Mouse (Mus musculus) frontal cortex, postnatal 10 days (tissue): Measurements from ENCODE around the gene Myo3b.

Experiments used
- DNase-seq, 2 experiments: peaks; one replicate each; pipeline ENCODE4 v3.0.0; 2022; ENCODE audit warnings: low spot score in 2 of 2, mixed read lengths in 1 of 2

Myo3b gene

GRCm38 (mm10) chr2:70278425-70279277 lies 239.7 kb downstream of the Myo3b start:
- DNase-seq, result peak in 1 of 2 experiments; percentile 13

GRCm38 (mm10) chr2:70284109-70284508 lies 245.2 kb downstream of the Myo3b start:
- DNase-seq, result no peak

GRCm38 (mm10) chr2:70291063-70291462 lies 252.1 kb downstream of the Myo3b start:
- DNase-seq, result no peak

GRCm38 (mm10) chr2:70292776-70293175 lies 253.8 kb downstream of the Myo3b start:
- DNase-seq, result no peak

- no peak for DNase-seq
Measured at GRCm38 (mm10) chr2:70302905-70303304, 264.0 kb downstream of the Myo3b start.

- DNase-seq, result no peak
Measured at GRCm38 (mm10) chr2:70315125-70315524, 276.2 kb downstream of the Myo3b start.

GRCm38 (mm10) chr2:70315734-70316133 lies 276.8 kb downstream of the Myo3b start:
- DNase-seq, result no peak

- DNase-seq, result no peak
Measured at GRCm38 (mm10) chr2:70317850-70318249, 278.9 kb downstream of the Myo3b start.

- no peak for DNase-seq
Measured at GRCm38 (mm10) chr2:70318861-70319555, 280.1 kb downstream of the Myo3b start.

- DNase-seq, result no peak
Measured at GRCm38 (mm10) chr2:70322767-70323166, 283.8 kb downstream of the Myo3b start.

- no peak for DNase-seq
Measured at GRCm38 (mm10) chr2:70327602-70328001, 288.7 kb downstream of the Myo3b start.

GRCm38 (mm10) chr2:70332905-70333304 lies 294.0 kb downstream of the Myo3b start:
- DNase-seq, result no peak

- no peak for DNase-seq
Measured at GRCm38 (mm10) chr2:70333553-70333952, 294.6 kb downstream of the Myo3b start.

- DNase-seq, result no peak
Measured at GRCm38 (mm10) chr2:70336551-70336950, 297.6 kb downstream of the Myo3b start.

GRCm38 (mm10) chr2:70337208-70337611 lies 298.3 kb downstream of the Myo3b start:
- DNase-seq, result no peak

- no peak for DNase-seq
Measured at GRCm38 (mm10) chr2:70337869-70338268, 298.9 kb downstream of the Myo3b start.

- no peak for DNase-seq
Measured at GRCm38 (mm10) chr2:70339061-70339460, 300.1 kb downstream of the Myo3b start.

- no peak for DNase-seq
Measured at GRCm38 (mm10) chr2:70339501-70339900, 300.6 kb downstream of the Myo3b start.

GRCm38 (mm10) chr2:70340224-70340623 lies 301.3 kb downstream of the Myo3b start:
- no peak for DNase-seq

- no peak for DNase-seq
Measured at GRCm38 (mm10) chr2:70345126-70345525, 306.2 kb downstream of the Myo3b start.

GRCm38 (mm10) chr2:70347511-70347910 lies 308.6 kb downstream of the Myo3b start:
- DNase-seq, result no peak

- DNase-seq, result no peak
Measured at GRCm38 (mm10) chr2:70348793-70349553, 310.0 kb downstream of the Myo3b start.
